ENCODE assay signal across 8 mouse cellular contexts in the genomic region with DNA sequence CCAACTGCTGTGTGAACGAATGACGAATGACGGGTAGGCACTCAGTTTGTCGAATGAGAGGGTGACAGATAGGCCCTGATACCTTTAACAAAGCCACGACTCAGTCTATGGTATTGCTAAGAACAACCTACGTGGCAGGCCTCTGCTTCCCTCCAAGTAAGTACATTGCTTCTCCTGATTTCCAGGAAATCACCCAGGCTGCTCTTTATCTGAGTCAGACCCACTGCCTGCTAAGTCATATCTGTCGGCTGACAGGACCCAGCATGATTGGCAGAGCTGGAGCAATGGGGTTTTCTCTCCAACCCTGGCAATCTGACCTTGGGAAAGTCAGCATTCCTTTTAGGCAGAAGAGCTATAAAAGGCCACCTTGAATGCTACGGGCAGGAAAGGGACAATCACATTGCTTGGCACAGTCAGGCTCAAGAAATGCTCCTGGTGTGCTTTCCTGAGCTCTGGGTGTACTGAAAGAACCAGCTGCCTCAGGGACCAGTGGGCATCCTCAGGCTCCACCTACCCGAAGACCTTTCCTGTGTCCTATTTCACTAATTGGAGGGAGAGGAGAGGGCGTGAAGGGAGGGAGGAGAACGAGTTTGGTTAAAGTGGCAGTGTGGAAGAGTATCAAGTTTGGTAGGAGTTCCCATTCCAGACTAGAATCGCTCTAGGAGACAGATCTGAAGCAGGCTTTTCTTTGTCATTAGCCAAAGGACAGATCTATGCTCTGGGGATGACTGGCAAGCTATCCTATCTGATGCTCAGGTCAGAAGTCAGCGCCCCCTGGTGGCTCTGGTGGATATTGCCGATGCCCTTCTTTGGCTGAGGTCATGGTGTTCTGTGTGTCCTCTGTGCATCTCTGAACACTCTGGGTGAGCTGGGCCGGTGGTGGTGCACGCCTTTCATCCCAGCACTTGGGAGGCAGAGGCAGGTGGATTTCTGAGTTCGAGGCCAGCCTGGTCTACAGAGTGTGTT. TPM values are rescaled to one million over a fixed set of nuclear protein-coding genes. Genes with fewer than 3 reads are reported as not detected.
DNase-seq lines count a peak whose midpoint lies in the region; TF ChIP-seq lines count a peak whose summit lies in the region.
"Had no signal": no experiment of that assay in that cellular context is flagged by ENCODE, and none has a peak within 500 bp of the region (broad histone marks: within the 10 kb centered on the region; RNA-seq: fewer than 3 reads in every experiment).

No protein-coding gene starts in this region.

- peak; percentile 48 for TF ChIP-seq RAD21 in CH12.LX (IDR thresholded peaks at IDR 0.05; ENCODE audit: low read depth, low read length)

- intact Hi-C loops in gastrocnemius, adult 2 months (cut with DNase I) = no loop called here

- H3K27me3 ChIP-seq in CH12.LX (replicated peaks) = peaks cover 87% of the 10 kb centered on the region

- H3K9ac ChIP-seq in CH12.LX (ENCODE audit: insufficient read depth, low read depth) = no peak overlapping the region

- H3K4me2 ChIP-seq in CH12.LX (ENCODE audit: insufficient read depth, low read depth, poor library complexity, severe bottlenecking) = no peak overlapping the region

- no peaks in the 10 kb centered on the region for H3K79me2 ChIP-seq in CH12.LX (replicated peaks; ENCODE audit: control insufficient read depth, extremely low read depth, insufficient read depth, poor library complexity, severe bottlenecking)

- in situ Hi-C loops in CH12.LX (cut with MboI; ENCODE audit: low pct_ligation_motif_present, low pct_unique_long_range_greater_than_20kb, low sequenced_read_pairs) = no loop called here

- H3K4me1 ChIP-seq in CH12.LX (ENCODE audit: control insufficient read depth in 1 of 2, insufficient read depth in 2 of 2) = no peaks in the 10 kb centered on the region

- DNase-seq in B cell, adult 2 months = peak; percentile 76 to 79
- peak; percentile 82 for DNase-seq in CH12.LX (ENCODE audit: extremely low read depth)
- DNase-seq in c-Kit-positive CD71-positive TER-119-positive erythroid progenitor cells, embryonic 14.5 days (ENCODE audit: low spot score) = peak; percentile 88
- peak; percentile 66 for DNase-seq in gastrocnemius, adult 2 months
- DNase-seq in kidney, postnatal 10 days = peak; percentile 70
- peak; percentile 66 to 79 for DNase-seq in lung, postnatal 4 days
- peak; percentile 72 to 88 for DNase-seq in spleen, postnatal 4 days (ENCODE audit: low spot score in 2 of 2)

- H3K27ac ChIP-seq in CH12.LX (ENCODE audit: insufficient read depth, low read depth) = no peak overlapping the region
- H3K27ac ChIP-seq in gastrocnemius, adult 2 months = no peak overlapping the region

- no peak for TF ChIP-seq EP300 in CH12.LX (IDR thresholded peaks at IDR 0.05; ENCODE audit: low read length)

- no peak overlapping the region for H3K4me3 ChIP-seq in CH12.LX (replicated peaks in 1 of 3; ENCODE audit: low read depth in 2 of 3, low read length in 2 of 3, poor library complexity in 1 of 3)
- H3K4me3 ChIP-seq in gastrocnemius, adult 2 months = no peak overlapping the region

- TF ChIP-seq POLR2A in CH12.LX (IDR thresholded peaks at IDR 0.05; ENCODE audit: low read depth, low read length) = no peak

- H3K9me3 ChIP-seq in CH12.LX (replicated peaks; ENCODE audit: low read length) = no peaks in the 10 kb centered on the region

- peak; percentile 81 to 88 for TF ChIP-seq CTCF in CH12.LX (conservative IDR thresholded peaks at IDR 0.05 in 1 of 2, IDR thresholded peaks at IDR 0.05 in 1 of 2; ENCODE audit: low read depth in 2 of 2, low read length in 2 of 2)
- peak; percentile 74 for TF ChIP-seq CTCF in gastrocnemius, adult 2 months (IDR thresholded peaks at IDR 0.05)

- dilution Hi-C loops in CH12.LX (cut with MboI; ENCODE audit: extremely low pct_ligation_motif_present, extremely low pct_unique_long_range_greater_than_20kb, low sequenced_read_pairs) = no loop called here

- H3K36me3 ChIP-seq in CH12.LX (replicated peaks in 1 of 2; ENCODE audit: control insufficient read depth in 1 of 2, insufficient read depth in 1 of 2, low read length in 1 of 2) = no peaks in the 10 kb centered on the region

TF ChIP-seq in CH12.LX, 34 proteins besides CTCF, POLR2A, EP300 and RAD21:
- TF ChIP-seq TCF12 (IDR thresholded peaks at IDR 0.05; ENCODE audit: low read depth, low read length) (no peak), SMC3 (IDR thresholded peaks at IDR 0.05; ENCODE audit: low read depth, low read length) (peak; percentile 79)

RNA-seq across cellular contexts. Expression of a gene that starts 14.6 kb away (rescaled TPM):
- not detected in 2 replicates for total RNA-seq in CH12.LX (2012; rRNA removed)
- not detected in 2 replicates for total RNA-seq in CH12.LX (2014; rRNA removed)
- not detected in 2 replicates for polyA plus RNA-seq in CH12.LX (2012; ENCODE audit: insufficient read length, low read depth)
- total RNA-seq in gastrocnemius, adult 2 months (2021) = not detected
- total RNA-seq: left cerebral cortex, postnatal 10 days had no signal
